Mouse (Mus musculus) embryonic stem cell, embryonic (primary cell): Measurements from ENCODE around the gene Klhdc1.

ENCODE experiments used
- CTCF ChIA-PET, 4 experiments: fragments of 300-600 bp in 2 of 4; fragments of 350-600 bp in 2 of 4; sonication (Branson Sonifier 250); formaldehyde crosslinking; loops; one replicate each; lab custom pipeline; 2022; ENCODE audit warnings: inconsistent platforms in 2 of 4; lab: Charles Lee
- POLR2A ChIA-PET, 4 experiments: fragments of 300-600 bp in 2 of 4; fragments of 350-600 bp in 2 of 4; sonication (Branson Sonifier 250); formaldehyde crosslinking; loops; one replicate each; lab custom pipeline; 2022; ENCODE audit warnings: antibody characterized with exemption in 4 of 4, inconsistent platforms in 1 of 4; lab: Charles Lee

Gene Klhdc1

DNA sequence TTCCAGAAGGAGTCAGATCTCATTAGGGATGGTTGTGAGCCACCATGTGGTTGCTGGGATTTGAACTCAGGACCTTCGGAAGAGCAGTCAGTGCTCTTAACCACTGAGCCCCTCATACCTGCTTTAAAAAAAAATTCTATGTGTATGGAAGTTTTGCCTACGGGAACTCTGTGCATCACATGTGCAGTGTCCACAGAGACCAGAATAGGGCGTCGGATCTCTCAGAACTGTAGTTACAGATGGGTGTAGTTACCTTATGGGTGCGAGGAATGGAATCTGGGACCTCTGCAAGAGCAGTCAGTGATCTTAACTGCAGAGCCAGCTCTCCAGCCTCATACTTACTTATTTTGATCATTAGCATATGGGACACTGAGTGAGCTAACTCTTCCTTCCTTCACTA lies 21.3 kb downstream of the Klhdc1 start:
- ChIA-PET CTCF (no interaction called here), POLR2A (interaction anchor here in 1 of 4 experiments (1.1 kb wide), 1 partner anchor 34 kb away, joined by 4 read pairs; no protein-coding TSS in a partner anchor)

DNA sequence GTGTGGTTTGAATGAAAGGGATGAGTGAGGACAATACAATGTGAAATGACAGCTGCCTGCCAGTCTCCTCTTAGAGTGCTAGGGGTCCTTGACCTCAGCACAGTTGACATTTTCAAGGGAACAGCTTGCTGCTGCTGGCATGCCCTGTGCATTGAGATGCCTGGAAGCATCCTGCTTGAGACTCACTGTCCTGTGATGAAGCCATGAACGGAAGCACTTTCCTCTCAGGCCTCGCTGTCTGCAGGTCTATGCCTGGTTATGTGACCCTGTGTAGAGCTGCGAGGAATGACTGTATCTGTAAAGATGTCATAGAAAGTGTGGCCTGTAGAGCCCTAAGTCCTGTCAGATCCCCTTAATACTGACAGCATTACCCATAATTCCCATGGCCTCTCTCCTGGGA lies 24.1 kb downstream of the Klhdc1 start:
- POLR2A ChIA-PET: interaction anchor here in 2 of 4 experiments (0.7 to 1.3 kb wide), 2 partner anchors 9 to 37 kb away, joined by 3 read pairs; partner anchors contain the start of gene Pole2 (in 1 of the 2)
- CTCF ChIA-PET: interaction anchor here in 1 of 4 experiments (0.6 kb wide), 1 partner anchor 10 kb away, joined by 4 read pairs; no protein-coding TSS in a partner anchor

DNA sequence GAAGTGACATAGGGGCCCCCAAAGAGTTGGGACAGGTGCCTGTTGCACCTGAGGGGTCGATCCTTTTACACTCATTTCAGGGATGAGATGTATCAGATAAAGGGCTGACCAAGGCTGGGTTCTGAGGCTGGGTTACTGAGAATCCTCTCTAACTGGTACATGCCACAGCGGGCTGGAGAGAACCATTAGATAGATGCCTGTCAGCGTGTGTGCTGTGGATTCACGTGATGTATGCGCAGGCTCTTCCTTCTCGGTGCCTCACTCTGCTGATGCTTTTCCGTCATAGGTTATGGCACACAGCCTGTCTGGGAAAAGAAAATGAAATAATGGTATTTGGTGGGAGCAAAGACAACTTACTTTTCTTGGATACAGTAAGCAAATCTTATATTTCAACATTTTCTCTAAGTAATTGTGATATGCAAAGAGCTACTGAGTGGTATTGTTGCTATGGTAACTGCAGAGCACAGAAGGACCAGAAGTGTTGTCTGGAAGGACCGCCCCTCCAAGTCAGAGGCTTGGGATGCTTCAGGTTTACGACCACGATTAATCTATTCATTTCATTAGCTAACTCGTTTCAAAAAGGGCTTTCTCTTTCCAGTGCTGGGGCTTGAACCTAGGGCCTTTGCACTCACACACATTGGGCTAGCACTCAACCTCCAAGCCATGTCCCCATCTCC lies 27.1 kb downstream of the Klhdc1 start:
- ChIA-PET CTCF (interaction anchor here in 1 of 4 experiments (0.6 kb wide), 1 partner anchor 379 kb away, joined by 5 read pairs; no protein-coding TSS in a partner anchor), POLR2A (no interaction called here)

DNA sequence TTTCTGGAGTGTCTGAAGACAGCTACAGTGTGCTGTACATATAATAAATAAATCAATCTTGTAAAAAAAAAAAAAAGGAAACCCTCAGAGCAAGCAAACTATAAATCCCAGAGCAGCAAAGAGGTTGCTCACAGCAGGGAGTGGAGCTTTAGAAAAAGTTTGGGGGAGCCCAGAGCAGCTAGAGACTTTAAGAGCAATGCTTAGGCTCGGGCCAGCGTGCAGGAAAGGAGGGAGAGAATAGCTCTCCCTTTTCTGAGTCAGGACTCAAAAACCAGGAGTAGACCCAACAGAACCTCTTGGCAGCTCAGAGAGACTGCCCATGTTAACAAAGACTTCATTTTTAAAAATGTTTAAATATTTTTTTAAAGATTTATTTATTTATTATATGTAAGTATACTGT lies 28.0 kb downstream of the Klhdc1 start:
- ChIA-PET POLR2A (no interaction called here), CTCF (interaction anchor here in 2 of 4 experiments (0.6 kb wide), 2 partner anchors 44 to 430 kb away, joined by 3 to 5 read pairs; no protein-coding TSS in a partner anchor)

DNA sequence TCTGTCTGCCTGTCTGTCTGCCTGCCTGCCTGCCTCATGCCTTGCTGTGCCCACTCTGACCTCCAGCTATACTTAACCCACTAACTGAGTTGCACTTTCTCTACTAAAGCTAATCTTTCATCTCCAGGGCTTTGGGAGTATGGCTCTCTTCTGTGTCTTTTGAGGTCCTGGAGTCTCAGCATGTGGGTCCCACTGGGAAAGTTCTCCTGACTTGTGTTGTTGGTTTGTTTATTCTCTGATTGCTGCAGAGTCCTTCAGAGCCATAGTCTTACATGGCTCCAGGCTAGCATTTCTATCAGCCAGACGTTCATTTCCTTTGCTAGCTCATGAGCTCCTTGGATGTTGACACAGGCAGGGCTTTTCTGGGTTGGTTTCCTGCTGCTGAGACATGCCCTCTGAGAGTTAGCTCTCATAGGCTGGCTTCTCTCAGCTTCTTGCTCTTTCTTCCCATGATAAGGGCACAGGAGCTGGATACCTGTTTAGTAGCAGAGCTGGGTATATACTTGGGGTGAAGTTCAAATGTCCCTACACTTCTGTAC lies 39.0 kb downstream of the Klhdc1 start:
- POLR2A ChIA-PET: interaction anchor here in 1 of 4 experiments (1.2 kb wide), 1 partner anchor 14 kb away, joined by 3 read pairs; no protein-coding TSS in a partner anchor
- CTCF ChIA-PET: no interaction called here

DNA sequence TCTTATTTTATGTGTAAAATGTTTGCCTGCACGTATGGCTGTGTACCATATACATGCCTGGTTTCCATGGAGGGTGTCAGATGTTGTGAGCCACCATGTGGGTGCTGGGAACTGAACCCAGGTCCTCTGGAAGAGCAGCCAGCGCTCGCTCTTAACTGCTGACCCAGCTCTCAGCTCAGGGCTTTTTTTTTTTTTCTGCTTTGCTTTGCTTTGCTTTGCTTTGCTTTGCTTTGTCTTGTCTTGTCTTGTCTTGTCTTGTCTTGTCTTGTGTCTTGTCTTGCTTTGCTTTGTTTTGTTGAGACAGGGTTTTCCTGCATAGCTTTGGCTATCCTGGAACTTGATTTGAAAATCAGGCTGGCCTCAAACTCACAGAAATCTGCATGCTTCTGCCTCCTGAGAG lies 39.9 kb downstream of the Klhdc1 start:
- CTCF ChIA-PET: interaction anchor here in 1 of 4 experiments (0.7 kb wide), 1 partner anchor 51 kb away, joined by 5 read pairs; no protein-coding TSS in a partner anchor
- POLR2A ChIA-PET: interaction anchor here in 2 of 4 experiments (0.6 to 1.2 kb wide), 4 partner anchors 34 to 304 kb away, joined by 3 read pairs; partner anchors contain the start of gene Rps29 (in 1 of the 2)

DNA sequence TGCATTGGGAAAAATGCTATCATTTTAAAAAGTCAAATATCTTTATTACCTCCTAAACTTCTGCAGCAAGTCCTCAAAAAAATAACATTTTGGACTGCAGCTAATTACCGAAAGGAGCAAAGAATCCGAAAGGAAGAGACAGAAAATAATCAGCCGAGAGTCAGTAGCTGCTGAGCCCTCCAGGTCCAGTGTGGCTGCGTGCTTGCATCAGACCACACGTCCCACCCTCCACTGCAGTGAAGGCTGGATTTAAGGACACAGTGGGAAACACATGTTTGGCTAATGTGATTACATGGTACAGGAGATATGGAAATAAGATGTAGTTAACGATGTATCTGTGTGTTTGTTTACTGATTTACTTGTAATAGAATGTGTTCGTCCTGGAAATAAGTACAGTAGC lies 42.2 kb downstream of the Klhdc1 start:
- CTCF ChIA-PET: interaction anchor here in 1 of 4 experiments (0.8 kb wide), 1 partner anchor 56 kb away, joined by 3 read pairs; the partner anchor contains the start of gene Pole2

DNA sequence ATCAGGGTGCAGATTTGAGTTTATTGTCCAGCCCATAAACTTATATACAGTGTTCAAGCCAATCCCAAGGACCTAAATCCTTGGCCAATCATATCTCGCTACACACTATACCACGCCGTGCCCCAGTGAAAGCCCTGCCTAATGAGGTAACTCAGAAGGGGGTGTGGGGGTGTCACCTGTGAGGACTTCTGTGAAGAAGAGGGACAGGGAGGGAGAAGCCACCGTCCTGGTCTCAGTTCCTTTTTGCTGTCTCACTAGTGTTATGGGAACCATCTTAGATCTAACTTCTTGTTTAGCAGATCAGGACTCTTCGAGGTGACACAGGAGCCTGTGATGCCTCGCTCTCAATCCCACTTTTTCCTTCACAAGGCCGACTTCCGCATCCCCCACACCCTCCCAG lies 46.6 kb downstream of the Klhdc1 start:
- ChIA-PET POLR2A (no interaction called here), CTCF (no interaction called here)

More for the DNA sequence above, 42.2 kb downstream of the Klhdc1 start:
- POLR2A ChIA-PET: interaction anchor here in 2 of 4 experiments (0.6 to 1.1 kb wide), 2 partner anchors 73 to 109 kb away, joined by 3 to 4 read pairs; no protein-coding TSS in a partner anchor

DNA sequence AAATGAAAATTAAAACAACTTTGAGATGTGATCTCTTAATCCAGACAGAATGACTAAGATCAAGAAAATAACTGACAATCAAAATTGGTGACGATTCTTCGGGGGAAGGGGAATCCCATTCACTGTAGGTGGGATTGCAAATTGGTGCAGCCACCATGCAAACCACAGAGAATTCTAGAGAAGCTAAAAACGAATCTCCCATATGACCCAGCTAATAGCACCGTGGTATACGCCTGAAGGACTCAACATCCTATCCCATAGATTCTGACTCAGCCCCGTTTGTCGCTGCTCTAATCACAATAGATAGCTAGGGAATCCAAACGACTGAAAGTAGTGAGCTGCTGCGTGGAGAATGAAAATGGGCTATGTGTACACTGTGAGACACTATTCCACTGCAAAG lies 47.7 kb downstream of the Klhdc1 start:
- CTCF ChIA-PET: no interaction called here
- POLR2A ChIA-PET: interaction anchor here in 1 of 4 experiments (0.6 to 1.2 kb wide), 2 partner anchors 50 to 80 kb away, joined by 3 read pairs; no protein-coding TSS in a partner anchor

DNA sequence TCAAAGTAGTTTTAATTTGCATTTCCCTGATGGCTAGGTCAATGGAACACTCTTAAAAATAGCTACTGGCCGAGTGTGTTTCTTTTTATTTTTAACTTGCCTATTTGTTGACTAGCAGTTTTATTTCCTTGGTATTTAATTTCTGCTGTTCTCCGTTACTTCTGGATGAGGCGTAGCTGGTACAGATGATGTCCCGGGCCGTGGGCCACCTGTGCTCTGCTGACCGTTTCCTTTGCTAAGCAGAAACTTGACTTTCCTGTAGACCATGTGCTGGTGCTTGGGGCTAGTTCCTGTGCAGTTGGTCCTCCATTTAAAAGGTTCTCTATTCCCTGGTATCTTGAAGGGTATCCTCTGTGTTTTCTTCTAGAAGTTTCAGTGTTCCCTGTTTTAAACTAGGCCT lies 51.4 kb downstream of the Klhdc1 start:
- CTCF ChIA-PET: no interaction called here
- POLR2A ChIA-PET: no interaction called here

DNA sequence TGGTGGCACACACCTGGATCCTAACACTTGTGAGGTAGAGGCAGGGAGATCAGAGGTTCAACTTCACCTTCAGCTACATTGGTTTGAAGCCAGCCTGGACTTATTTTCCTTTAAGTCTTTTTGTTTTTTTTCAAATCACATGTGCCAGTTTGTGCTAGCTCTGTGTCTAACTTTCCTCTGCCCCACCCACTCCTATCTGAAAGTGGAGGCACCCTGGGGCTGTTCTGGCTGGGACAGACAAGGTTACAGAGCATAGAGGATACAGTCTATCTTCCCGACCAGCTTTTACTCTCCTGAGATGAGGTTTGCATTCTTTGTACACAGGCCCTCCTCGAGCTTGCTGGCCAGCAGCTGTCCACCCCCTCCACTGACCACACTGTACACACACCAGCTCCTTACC lies 52.8 kb downstream of the Klhdc1 start:
- ChIA-PET POLR2A (interaction anchor here in 2 of 4 experiments (0.6 to 1.1 kb wide), 5 partner anchors 66 to 236 kb away, joined by 3 to 4 read pairs (median 3); partner anchors contain the start of gene Pole2 (in 1 of the 2)), CTCF (interaction anchor here in 2 of 4 experiments (0.6 to 0.9 kb wide), 3 partner anchors 11 to 64 kb away, joined by 3 to 5 read pairs (median 3); no protein-coding TSS in a partner anchor)

DNA sequence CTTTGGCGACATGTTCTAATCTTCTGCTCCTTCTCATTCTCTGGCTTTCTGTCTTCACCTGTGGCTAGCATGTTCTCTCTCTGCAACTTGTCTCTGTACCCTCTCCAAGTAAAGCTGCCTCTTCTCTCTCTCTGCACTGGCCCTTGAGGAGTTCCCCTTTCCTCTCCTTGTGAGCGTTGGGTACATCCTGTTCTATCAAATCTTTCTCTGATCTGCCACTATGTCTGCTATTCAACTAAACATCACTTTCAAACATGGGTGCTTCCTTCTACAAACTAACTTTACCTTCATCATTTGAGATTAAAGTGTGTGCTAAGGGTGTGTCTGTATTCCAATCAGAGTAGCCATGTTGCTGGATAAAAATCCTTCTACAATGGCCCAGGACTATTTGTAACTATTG lies 54.0 kb downstream of the Klhdc1 start:
- ChIA-PET CTCF (no interaction called here), POLR2A (interaction anchor here in 1 of 4 experiments (1.5 kb wide), 1 partner anchor 67 kb away, joined by 4 read pairs; the partner anchor contains the start of gene Pole2)

DNA sequence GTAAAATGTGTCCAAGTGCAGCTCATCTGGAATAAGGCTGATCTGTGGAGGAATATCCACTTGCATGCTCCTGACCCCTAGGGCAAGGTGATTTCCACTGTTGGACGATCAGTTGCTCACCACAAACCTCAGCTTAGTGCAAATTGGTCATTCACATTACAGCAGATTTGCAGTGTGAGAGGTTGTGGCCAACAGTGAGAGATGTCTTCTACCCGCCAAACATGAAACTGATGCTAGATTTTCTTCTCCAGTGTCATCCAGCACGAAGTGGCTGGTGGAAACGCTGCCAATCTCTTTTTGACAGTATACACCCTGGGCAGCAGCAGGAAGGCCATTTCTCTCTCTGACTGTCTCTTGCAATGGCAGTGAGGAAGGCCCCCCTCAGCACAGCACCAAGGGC lies 54.7 kb downstream of the Klhdc1 start:
- ChIA-PET CTCF (no interaction called here), POLR2A (interaction anchor here in 1 of 4 experiments (0.6 to 1.5 kb wide), 2 partner anchors 68 to 453 kb away, joined by 4 to 6 read pairs; partner anchors contain the start of gene Pole2)

DNA sequence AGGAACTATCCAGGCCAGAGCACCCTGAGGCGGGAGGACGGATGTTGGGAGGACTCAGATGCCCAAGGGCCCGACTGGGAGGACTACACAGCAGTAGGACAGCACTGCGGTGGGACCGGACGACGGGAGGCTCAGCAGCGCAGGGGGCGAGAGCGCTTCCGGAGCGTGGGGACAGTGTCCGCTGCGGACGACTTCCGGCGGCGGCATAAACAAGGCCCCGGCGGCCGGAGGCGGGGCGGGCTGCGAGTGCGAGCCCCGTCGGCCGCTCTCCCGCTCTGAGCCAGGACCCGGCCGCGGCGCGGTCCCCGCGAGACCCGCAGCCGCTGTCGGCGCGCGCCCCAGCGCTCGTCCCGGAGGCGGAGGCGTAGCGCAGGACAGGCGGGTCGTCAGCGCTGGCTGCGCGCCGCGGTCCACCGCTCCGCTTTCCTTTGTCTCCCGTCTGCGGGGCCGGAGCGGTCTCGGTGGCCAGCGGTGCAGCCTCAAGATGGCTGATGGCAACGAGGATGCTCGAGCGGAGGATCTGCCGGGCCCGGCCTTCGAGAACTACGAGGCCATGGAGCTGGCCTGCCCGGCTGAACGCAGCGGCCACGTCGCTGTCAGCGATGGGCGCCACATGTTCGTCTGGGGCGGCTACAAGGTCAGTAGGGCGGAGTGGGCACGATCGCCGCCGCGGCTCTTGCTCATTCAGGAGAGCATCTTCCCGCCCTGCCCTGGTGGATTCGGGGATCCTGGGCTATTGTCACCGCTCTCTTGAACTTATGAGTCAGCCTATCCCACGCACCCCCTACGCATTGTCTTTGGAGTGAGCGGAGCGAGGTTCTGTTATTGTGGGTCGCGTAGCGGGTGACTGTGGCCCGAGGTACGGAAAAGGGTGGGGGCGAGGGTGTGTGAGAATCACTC lies 55.8 kb downstream of the Klhdc1 start, which contains the start of gene Klhdc2:
Gene Klhdc2 (plus strand): TSS at position 171 of the 900 bp plus-strand sequence.
- POLR2A ChIA-PET: interaction anchor here in 2 of 4 experiments (0.7 to 1.5 kb wide), 3 partner anchors 54 to 70 kb away, joined by 3 to 4 read pairs (median 4); partner anchors contain the start of gene Pole2 (in 1 of the 2)
- CTCF ChIA-PET: interaction anchor here in 2 of 4 experiments (0.6 to 1.5 kb wide), 2 partner anchors 11 to 37 kb away, joined by 3 read pairs; no protein-coding TSS in a partner anchor

DNA sequence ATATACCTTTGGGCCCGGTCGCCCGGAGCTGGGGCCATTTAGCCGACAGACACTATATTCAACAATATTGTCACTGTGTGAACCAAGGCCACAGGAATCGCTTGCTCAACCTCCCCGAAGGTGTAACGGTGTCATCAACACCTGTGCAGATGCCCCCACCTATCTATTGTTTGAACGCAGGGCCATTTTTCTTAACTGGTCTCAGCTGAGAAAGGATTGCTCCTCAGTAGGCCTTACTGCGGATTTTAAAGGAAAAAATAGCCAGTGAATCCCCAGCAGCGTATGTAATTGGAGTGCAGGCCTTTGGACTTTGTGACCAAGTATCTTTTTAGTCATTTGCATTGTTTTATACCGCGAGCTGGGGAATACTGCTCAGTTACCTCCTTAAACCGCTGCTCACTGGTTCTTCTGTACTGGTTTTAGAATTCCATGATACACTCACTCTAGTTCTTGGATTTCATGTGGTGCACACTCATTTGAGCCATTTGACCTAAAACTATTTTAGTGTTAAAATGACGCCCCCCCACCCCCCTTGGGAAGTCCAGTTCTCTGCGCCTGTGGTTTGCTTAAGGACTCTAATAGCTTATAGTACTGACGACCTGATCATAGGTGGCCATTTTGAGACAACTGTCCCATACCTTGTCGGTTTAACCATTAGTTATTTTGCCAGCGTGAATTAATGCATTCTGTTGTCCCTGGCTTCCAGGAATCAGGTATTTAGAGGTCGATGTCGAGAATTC lies 56.6 kb downstream of the Klhdc1 start:
- ChIA-PET CTCF (interaction anchor here in 3 of 4 experiments (0.6 to 1.5 kb wide), 3 partner anchors 12 to 1665 kb away, joined by 3 to 5 read pairs (median 3); no protein-coding TSS in a partner anchor), POLR2A (interaction anchor here in 1 of 4 experiments (0.7 to 1.3 kb wide), 2 partner anchors 54 to 71 kb away, joined by 3 to 4 read pairs; no protein-coding TSS in a partner anchor)

DNA sequence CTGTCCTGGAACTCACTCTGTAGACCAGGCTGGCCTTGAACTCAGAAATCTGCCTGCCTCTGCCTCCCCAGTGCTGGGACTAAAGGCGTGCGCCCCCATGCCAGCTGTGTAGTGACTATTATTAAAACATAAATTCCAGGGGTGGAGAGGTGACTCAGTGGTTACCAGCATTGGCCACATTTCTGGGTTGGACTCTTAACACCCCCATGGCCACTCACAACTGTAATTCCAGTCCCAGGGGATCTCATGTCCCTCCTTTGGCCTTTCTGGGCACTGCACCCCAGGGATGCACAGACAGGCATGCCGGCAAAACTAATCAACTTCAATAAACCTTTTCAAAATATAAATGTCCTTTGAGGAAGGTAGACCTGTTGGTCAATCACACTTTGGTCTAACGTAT lies 57.3 kb downstream of the Klhdc1 start:
- ChIA-PET CTCF (interaction anchor here in 1 of 4 experiments (0.6 kb wide), 2 partner anchors 69 to 1666 kb away, joined by 5 to 7 read pairs; no protein-coding TSS in a partner anchor), POLR2A (interaction anchor here in 1 of 4 experiments (0.9 kb wide), 1 partner anchor 44 kb away, joined by 3 read pairs; no protein-coding TSS in a partner anchor)

DNA sequence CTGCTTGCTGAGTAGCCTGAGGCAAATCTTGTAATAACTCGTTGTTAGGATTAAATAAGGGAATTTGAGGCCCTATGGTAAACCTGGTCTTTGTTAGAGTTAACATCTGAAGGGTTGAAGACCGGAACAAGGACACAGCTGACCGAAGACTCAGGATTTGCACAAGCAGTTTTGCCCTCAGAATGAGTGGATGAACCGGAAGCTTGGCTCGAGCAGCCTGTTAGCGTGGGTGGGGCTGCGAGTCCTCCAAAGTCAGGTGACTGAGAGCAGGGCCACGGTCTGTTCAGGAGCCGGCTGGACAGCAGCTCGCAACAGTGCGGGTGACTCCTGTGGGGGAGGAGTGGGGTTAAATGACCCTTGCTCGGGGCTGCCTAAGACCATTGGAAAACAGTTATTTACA lies 58.3 kb downstream of the Klhdc1 start:
- ChIA-PET POLR2A (interaction anchor here in 2 of 4 experiments (0.6 to 1.4 kb wide), 7 partner anchors 30 to 141 kb away, joined by 3 to 4 read pairs (median 3); partner anchors contain the start of genes Gm49383 (in 1 of the 2) and Pole2 (in 1 of the 2)), CTCF (interaction anchor here in 1 of 4 experiments (0.6 kb wide), 1 partner anchor 833 kb away, joined by 4 read pairs; no protein-coding TSS in a partner anchor)
